Mouse (Mus musculus): Measurements from ENCODE around the gene Ccin.

- no peak for TF ChIP-seq EP300 (IDR thresholded peaks at IDR 0.05; ENCODE audit: low read depth)
- no peak for TF ChIP-seq CTCF (IDR thresholded peaks at IDR 0.05; ENCODE audit: low read depth)
These were observed 13.9 kb upstream of the Ccin start for GRCm38 (mm10) chr4:43969373-43969772.

Measured in liver, postnatal 0 days (tissue).